Mouse (Mus musculus): Measurements from ENCODE around the gene Prpsap1. TPM values are rescaled to one million over a fixed set of nuclear protein-coding genes. Genes with fewer than 3 reads are reported as not detected.
"Not testable (repeated sequence)": the region's sequence is repeated elsewhere in the genome, so short reads cannot be mapped to it uniquely, and the experiment has no call there.

Prpsap1 gene
- total RNA-seq, 2 experiments from 2014 or later = 14.2 to 15.1 TPM

DNA sequence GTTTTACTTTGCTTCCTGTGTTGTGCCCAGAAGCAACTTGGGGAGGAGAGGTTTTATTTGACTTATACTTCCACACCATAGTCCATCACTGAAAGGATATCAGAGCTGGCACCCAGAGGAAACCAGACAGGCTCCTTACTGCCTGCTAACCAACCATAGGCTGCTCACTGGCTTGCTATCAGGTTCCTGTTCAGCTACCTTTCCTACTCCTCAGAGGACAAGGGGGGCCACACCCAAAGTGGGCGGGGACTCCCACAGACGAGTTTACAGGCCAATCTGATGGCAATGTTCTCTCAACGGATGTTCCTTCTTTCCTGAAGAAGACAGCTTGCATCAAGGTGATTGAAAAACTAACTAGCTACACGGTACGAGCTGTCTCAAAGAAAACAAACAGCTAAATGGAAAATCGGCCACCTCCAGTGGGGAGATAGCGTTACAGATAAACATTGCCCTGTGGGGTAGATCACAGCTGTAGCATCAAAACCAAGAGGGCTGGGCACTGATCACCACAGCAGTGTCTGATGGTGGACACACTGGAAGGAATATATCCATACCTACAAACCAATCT lies 17.4 kb upstream of the Prpsap1 start:
- no peak for TF ChIP-seq CTCF (IDR thresholded peaks at IDR 0.05)
- H3K4me3 ChIP-seq = no peak overlapping the region
- no peak for DNase-seq
- no peak overlapping the region for H3K27ac ChIP-seq
- intact Hi-C loops (cut with DNase I) = no loop called here

DNA sequence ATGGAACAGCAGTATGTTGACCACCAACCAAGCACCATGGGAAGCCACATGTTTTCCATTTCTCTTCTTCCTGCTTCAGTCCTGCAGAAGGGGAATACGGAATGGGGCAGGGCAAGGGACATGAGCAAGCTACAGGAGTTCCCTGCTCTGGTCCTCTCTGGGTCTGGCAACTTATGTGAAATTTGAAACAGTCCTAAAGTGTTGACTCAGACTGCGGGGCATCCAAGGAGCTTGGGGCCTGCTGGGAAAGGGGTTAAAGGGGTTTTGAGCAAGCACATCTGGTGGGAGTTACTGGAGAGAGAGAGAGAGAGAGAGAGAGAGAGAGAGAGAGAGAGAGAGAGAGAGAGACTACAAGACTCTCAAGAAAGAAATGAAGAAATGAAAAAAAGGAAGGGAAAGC lies 14.7 kb upstream of the Prpsap1 start:
- no peak for TF ChIP-seq CTCF (IDR thresholded peaks at IDR 0.05)
- Histone ChIP-seq H3K4me3 (no peak overlapping the region), H3K27ac (no peak overlapping the region)
- no peak for DNase-seq
- intact Hi-C loops (cut with DNase I) = no loop called here

- no peak for DNase-seq
- H3K4me3 ChIP-seq = no peak overlapping the region
- no peak for TF ChIP-seq CTCF (IDR thresholded peaks at IDR 0.05)
- no peak overlapping the region for H3K27ac ChIP-seq
- intact Hi-C loops (cut with DNase I) = no loop called here
These were observed 12.3 kb upstream of the Prpsap1 start for GRCm38 (mm10) chr11:116506151-116506875.

GRCm38 (mm10) chr11:116505573-116505972 lies 11.6 kb upstream of the Prpsap1 start:
- DNase-seq = no peak

DNA sequence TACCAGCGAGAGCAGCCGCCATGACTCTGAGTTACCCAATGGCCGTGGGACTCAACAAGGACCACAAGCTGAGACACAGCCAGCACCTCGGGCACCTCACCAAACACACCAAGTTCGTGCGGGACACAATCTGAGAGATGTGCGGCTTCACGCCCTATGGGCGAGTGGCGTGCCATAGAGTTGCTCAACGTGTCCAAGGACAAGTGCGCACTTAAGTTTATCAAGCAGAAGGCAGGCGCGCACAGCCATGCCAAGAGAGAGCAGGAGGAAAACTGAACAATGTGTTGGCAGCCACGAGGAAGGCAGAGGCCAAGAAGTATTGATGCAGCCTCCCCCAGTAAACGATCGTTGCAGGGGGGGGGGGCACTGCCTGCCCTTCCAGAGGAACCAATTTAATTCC lies 10.5 kb upstream of the Prpsap1 start:
- intact Hi-C loops (cut with DNase I) = loop anchor here (5.0 kb wide), 1 partner anchor 123 kb away; the partner anchor contains the start of gene Rhbdf2
- no peak overlapping the region for H3K4me3 ChIP-seq
- H3K27ac ChIP-seq = no peak overlapping the region
- TF ChIP-seq CTCF (IDR thresholded peaks at IDR 0.05) = no peak
- no peak for DNase-seq

More at GRCm38 (mm10) chr11:116505573-116505972, 11.6 kb upstream of the Prpsap1 start:
- no peak overlapping the region for H3K27ac ChIP-seq
- no peak for TF ChIP-seq CTCF (IDR thresholded peaks at IDR 0.05)
- intact Hi-C loops (cut with DNase I) = no loop called here
- no peak overlapping the region for H3K4me3 ChIP-seq

DNA sequence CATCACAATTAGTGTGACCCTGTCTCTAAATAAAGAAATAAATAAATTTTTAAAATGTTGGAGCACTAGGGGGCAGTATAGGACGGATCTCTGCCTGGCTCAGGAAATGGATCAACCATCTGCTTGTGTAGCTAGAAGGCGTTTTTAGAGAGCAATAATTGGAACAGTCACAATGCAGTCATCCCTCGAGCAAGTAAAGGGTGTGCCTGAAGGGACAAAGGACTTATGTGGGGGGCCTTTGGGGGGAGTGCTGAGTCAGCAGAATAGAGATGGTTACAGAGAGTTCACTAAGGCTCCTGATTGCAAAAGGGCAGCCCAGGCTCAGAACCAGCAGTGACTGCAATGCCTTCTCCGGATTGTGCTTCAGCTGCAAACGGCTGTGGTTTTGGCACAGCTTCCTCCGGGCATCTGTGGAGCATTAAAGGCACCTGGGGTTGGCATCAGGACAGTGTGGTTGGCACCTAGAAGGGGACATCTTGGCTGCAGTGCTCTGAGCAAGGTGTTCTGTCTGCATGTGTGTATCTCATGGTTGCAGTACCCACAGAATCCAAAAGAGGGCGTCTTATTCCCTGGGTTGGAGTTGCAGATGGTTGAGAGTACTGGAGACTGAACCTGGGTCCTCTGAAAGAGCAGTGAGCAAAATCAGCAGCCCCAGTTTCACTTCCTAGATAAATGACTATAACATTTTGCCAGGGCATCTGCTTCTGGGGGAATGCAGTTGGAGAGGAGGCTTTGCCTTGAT lies 7.2 kb upstream of the Prpsap1 start:
- no peak overlapping the region for H3K27ac ChIP-seq
- intact Hi-C loops (cut with DNase I) = loop anchor here (1.0 to 5.0 kb wide), 2 partner anchors 33 to 126 kb away; partner anchors contain the start of gene Rhbdf2
- no peak overlapping the region for H3K4me3 ChIP-seq
- TF ChIP-seq CTCF (IDR thresholded peaks at IDR 0.05) = peak; percentile 65
- peak; percentile 34 for DNase-seq

- no peak overlapping the region for H3K27ac ChIP-seq
- H3K4me3 ChIP-seq = no peak overlapping the region
- intact Hi-C loops (cut with DNase I) = no loop called here
- no peak for TF ChIP-seq CTCF (IDR thresholded peaks at IDR 0.05)
- no peak for DNase-seq
These were observed 5.0 kb upstream of the Prpsap1 start for GRCm38 (mm10) chr11:116499018-116499417.

DNA sequence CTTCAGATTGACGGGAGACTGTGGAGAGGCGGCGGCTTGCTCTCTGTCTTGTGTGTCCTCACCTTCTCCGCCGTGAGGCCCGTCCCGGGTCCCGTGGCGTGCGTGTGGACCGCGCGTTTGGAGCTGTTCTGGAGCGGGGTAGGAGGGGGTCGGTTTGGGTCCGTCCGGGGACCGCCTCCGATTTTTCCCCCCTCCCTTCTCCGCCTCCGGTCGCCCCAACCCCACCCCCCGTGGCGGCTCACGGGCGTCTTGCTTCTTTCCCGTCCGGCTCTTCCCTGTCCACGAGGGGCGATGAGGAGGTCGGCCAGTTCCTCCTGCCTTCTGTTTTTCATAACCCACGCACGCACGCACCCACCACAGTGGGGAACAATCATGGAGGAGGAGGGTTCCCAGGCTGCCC lies 4.6 kb upstream of the Prpsap1 start:
- intact Hi-C loops (cut with DNase I) = no loop called here
- TF ChIP-seq CTCF (IDR thresholded peaks at IDR 0.05) = no peak
- H3K4me3 ChIP-seq = no peak overlapping the region
- no peak for DNase-seq
- H3K27ac ChIP-seq = no peak overlapping the region

DNA sequence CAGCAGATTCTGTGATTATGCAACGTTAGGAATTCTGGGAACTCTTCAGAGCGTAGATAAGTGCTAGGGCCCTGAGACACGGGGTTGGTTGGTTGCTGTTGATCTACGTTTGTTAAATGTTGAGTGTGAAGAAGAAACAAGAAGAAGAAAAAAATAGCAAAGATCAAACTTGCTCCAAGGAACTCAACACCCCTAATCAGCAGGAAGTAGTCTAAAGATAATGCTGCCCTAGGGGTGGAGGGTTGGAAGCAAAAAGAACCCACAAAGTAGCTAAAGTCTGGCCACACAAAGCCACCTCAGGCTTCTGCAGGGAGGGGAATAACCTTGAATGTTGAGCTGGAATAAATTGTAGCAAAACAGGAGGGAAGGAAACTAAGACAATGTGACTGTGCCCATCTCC lies 3.3 kb upstream of the Prpsap1 start:
- TF ChIP-seq CTCF (IDR thresholded peaks at IDR 0.05) = no peak
- Histone ChIP-seq H3K4me3 (no peak overlapping the region), H3K27ac (no peak overlapping the region)
- intact Hi-C loops (cut with DNase I) = no loop called here
- no peak for DNase-seq

- Histone ChIP-seq H3K4me3 (no peak overlapping the region), H3K27ac (peak overlapping the region; percentile 58)
- peak; percentile 57 for DNase-seq
- intact Hi-C loops (cut with DNase I) = no loop called here
- no peak for TF ChIP-seq CTCF (IDR thresholded peaks at IDR 0.05)
These were observed 622 bp upstream of the Prpsap1 start for GRCm38 (mm10) chr11:116494474-116495174.

GRCm38 (mm10) chr11:116493191-116493590 lies 811 bp downstream of the Prpsap1 start:
- TF ChIP-seq CTCF (IDR thresholded peaks at IDR 0.05) = no peak
- peak overlapping the region; percentile 28; the same call in 1 of the 2 replicates for H3K27ac ChIP-seq
- intact Hi-C loops (cut with DNase I) = no loop called here
- H3K4me3 ChIP-seq = no peak overlapping the region
- no peak for DNase-seq

- DNase-seq; H3K4me3 ChIP-seq; intact Hi-C loops (cut with DNase I); H3K27ac ChIP-seq: not testable (repeated sequence)
These were observed 1.5 kb downstream of the Prpsap1 start for GRCm38 (mm10) chr11:116492507-116492906.

Measured in gastrocnemius, adult 2 months (tissue).